Mouse (Mus musculus): ENCODE measurements around the gene Arhgap24. TPM values are rescaled to one million over a fixed set of nuclear protein-coding genes. Genes with fewer than 3 reads are reported as not detected.
A peak's percentile ranks its signal among the peaks of the same experiment; 100 is the strongest.

Gene Arhgap24
- polyA plus RNA-seq, 1 experiment from 2014 or later = 10.6 TPM

GRCm38 (mm10) chr5:102465372-102465771, 15.8 kb upstream of the Arhgap24 start:
- no peak overlapping the region for H3K9ac ChIP-seq
- no peaks in the 10 kb centered on the region for H3K36me3 ChIP-seq (replicated peaks)
- H3K27ac ChIP-seq = no peak overlapping the region
- ATAC-seq (replicated peaks) = no peak
- 94% methylated on average over 2 of the region's 2 CpGs for WGBS
- H3K27me3 ChIP-seq (replicated peaks) = no peaks in the 10 kb centered on the region
- H3K4me2 ChIP-seq = no peak overlapping the region
- no peak overlapping the region for H3K4me3 ChIP-seq
- no peaks in the 10 kb centered on the region for H3K9me3 ChIP-seq
- H3K4me1 ChIP-seq = no peaks in the 10 kb centered on the region

- Histone ChIP-seq H3K27ac (no peak overlapping the region), H3K27me3 (replicated peaks) (no peaks in the 10 kb centered on the region), H3K4me2 (no peak overlapping the region), H3K36me3 (replicated peaks) (no peaks in the 10 kb centered on the region), H3K9me3 (no peaks in the 10 kb centered on the region), H3K9ac (no peak overlapping the region), H3K4me1 (no peaks in the 10 kb centered on the region), H3K4me3 (no peak overlapping the region)
- ATAC-seq (replicated peaks) = no peak
- 93% methylated on average over 3 of the region's 3 CpGs for WGBS
Observed at GRCm38 (mm10) chr5:102468292-102468691, 12.9 kb upstream of the Arhgap24 start.

DNA sequence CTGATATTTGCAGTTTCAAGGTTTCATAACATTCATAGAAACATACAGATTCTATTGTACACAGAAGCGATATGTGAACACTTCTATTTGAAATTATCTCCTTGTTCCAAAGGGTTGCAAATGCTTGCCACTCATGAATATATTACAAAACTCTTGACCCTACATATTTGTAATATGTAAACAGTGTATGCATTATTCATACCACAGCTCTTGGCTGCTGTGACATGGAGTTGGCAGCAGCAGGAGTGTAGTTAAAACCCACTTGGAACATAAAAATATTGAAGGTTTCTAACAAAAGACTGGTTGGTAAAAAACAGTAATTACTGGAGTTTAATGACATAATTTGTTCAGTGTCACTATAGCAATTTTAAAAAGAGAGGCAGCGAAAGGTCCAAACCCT, 10.9 kb upstream of the Arhgap24 start:
- H3K36me3 ChIP-seq (replicated peaks) = no peaks in the 10 kb centered on the region
- H3K4me2 ChIP-seq = no peak overlapping the region
- H3K9me3 ChIP-seq = no peaks in the 10 kb centered on the region
- no peaks in the 10 kb centered on the region for H3K27me3 ChIP-seq (replicated peaks)
- no peak overlapping the region for H3K27ac ChIP-seq
- 88% methylated on average over 2 of the region's 2 CpGs for WGBS
- H3K4me1 ChIP-seq = no peaks in the 10 kb centered on the region
- no peak overlapping the region for H3K9ac ChIP-seq
- ATAC-seq (replicated peaks) = no peak
- H3K4me3 ChIP-seq = no peak overlapping the region

DNA sequence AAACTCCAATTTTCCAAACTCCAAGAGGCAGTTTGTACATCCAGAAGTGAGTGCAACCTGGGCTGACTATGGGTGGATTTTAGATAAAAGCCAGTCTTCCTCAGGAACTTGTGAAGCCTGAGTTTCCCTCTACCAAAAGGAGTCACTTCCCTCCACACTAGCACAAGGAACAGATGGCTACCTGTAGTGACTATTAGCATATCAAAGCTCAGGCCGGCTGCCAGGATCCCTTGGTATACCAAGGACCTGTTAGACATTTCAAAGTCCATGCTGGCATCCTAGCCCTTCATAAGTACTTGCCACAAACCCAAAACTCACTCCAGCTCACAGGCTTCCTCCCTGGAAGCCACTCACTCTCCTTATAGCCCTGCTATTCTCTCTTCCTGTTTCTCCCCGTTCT, 3.1 kb upstream of the Arhgap24 start:
- WGBS = 5% methylated on average over 2 of the region's 2 CpGs
- no peaks in the 10 kb centered on the region for H3K36me3 ChIP-seq (replicated peaks)
- no peak for ATAC-seq (replicated peaks)
- H3K9me3 ChIP-seq = no peaks in the 10 kb centered on the region
- no peaks in the 10 kb centered on the region for H3K27me3 ChIP-seq (replicated peaks)
- H3K27ac ChIP-seq = no peak overlapping the region
- no peak overlapping the region for H3K4me3 ChIP-seq
- peaks cover 21% of the 10 kb centered on the region for H3K4me1 ChIP-seq
- no peak overlapping the region for H3K4me2 ChIP-seq
- H3K9ac ChIP-seq = no peak overlapping the region

DNA sequence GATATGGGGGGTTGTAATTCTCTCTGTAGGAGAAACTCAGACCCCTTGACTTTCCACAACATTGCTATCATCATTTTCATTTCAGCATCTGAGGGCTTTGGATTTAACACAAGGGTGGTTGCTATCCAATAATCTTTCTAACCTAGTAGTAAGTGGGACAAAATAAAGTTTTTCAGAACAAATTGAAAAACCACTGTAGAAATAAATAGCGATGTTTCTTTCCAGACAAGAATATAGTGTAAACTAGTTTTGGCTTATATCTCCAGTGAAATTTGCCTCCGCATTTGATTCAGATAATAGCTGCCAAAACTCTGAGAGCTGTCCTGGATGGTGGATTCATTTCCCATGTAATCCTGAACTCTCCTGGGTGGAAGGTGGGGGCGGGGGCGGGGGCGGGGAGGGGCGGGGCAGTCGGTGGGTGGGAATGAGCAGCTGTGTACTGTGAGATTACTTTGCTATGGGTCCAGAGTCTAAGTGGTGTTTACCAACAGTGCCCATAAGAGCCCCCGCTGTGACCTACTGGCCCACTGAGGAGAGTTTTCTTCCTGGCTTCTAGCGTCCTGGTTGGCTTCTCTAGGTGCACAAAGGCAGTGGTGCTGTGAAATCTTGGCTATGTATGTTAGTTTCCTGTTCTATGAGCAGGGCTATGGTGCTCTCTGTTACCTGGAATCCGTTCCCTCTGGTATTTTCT, 2.2 kb downstream of the Arhgap24 start:
- no peak overlapping the region for H3K4me3 ChIP-seq
- no peaks in the 10 kb centered on the region for H3K36me3 ChIP-seq (replicated peaks)
- no peak overlapping the region for H3K4me2 ChIP-seq
- H3K4me1 ChIP-seq = peaks cover 21% of the 10 kb centered on the region
- no peaks in the 10 kb centered on the region for H3K27me3 ChIP-seq (replicated peaks)
- H3K27ac ChIP-seq = no peak overlapping the region
- WGBS = 45% methylated on average over 10 of the region's 10 CpGs
- H3K9ac ChIP-seq = no peak overlapping the region
- ATAC-seq (replicated peaks) = no peak
- no peaks in the 10 kb centered on the region for H3K9me3 ChIP-seq

DNA sequence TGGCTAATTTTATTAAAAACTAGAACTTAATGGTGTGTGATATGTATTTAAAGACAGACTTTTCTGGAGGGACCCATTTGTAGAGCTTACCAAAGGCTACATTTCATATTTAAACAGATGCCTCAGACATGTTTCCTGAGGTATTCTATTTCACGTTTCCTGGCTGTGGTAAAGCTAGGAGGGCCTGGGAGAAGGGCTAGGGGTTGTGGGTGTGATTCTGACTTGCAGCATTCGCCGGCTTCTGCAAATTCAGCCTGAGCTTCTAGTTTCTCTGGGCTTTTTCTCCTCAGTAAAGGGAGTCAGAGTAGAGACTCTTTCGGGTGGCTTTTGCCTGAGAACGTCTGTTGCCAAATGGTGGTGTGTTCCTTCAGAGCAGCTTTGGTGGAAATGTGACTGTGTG, 10.4 kb downstream of the Arhgap24 start:
- Histone ChIP-seq H3K36me3 (replicated peaks) (no peaks in the 10 kb centered on the region), H3K9ac (no peak overlapping the region), H3K4me3 (no peak overlapping the region), H3K4me1 (peaks cover 5% of the 10 kb centered on the region; the same call in 1 of the 2 replicates), H3K9me3 (no peaks in the 10 kb centered on the region), H3K27me3 (replicated peaks) (no peaks in the 10 kb centered on the region), H3K27ac (no peak overlapping the region), H3K4me2 (no peak overlapping the region)
- no peak for ATAC-seq (replicated peaks)
- WGBS = 89% methylated on average over 5 of the region's 5 CpGs

DNA sequence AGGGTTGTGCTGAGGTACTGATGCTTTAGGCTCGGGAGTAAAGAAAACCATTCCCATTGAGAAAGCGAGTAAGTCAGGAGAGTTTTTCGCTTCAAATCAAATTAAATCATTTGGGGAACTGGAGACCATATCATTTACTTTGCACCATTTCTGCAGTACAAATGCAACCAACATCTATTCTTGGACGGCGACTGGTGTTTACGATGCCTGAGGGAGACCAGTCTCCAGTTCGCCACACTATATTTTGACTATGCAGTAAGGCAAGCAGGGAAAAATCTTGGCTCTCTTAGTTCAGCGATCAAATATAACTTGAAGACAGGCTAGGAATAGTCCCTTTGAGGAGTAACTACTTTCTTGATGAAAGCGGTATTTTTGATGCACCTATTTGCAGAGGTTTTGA, 11.0 kb downstream of the Arhgap24 start:
- Histone ChIP-seq H3K4me3 (no peak overlapping the region), H3K9ac (no peak overlapping the region), H3K9me3 (no peaks in the 10 kb centered on the region), H3K4me2 (no peak overlapping the region), H3K4me1 (peaks cover 9% of the 10 kb centered on the region; the same call in 1 of the 2 replicates), H3K27me3 (replicated peaks) (no peaks in the 10 kb centered on the region), H3K36me3 (replicated peaks) (no peaks in the 10 kb centered on the region), H3K27ac (no peak overlapping the region)
- no peak for ATAC-seq (replicated peaks)
- 85% methylated on average over 9 of the region's 9 CpGs for WGBS

GRCm38 (mm10) chr5:102494827-102495226, 13.6 kb downstream of the Arhgap24 start:
- no peak for ATAC-seq (replicated peaks)
- WGBS = 33% methylated on average over 6 of the region's 6 CpGs
- Histone ChIP-seq H3K9me3 (no peaks in the 10 kb centered on the region), H3K27me3 (replicated peaks) (no peaks in the 10 kb centered on the region), H3K9ac (no peak overlapping the region), H3K4me1 (peaks cover 10% of the 10 kb centered on the region; the same call in 1 of the 2 replicates), H3K27ac (0 out of 2 replicates have a peak overlapping the region, but pooled peaks have one; percentile 34), H3K4me2 (no peak overlapping the region), H3K36me3 (replicated peaks) (no peaks in the 10 kb centered on the region), H3K4me3 (no peak overlapping the region)

- no peaks in the 10 kb centered on the region for H3K9me3 ChIP-seq
- H3K36me3 ChIP-seq (replicated peaks) = no peaks in the 10 kb centered on the region
- H3K4me2 ChIP-seq = no peak overlapping the region
- H3K4me1 ChIP-seq = peaks cover 10% of the 10 kb centered on the region; the same call in 1 of the 2 replicates
- no peak overlapping the region for H3K4me3 ChIP-seq
- no peak for ATAC-seq (replicated peaks)
- no peak overlapping the region for H3K27ac ChIP-seq
- WGBS = 70% methylated on average over 3 of the region's 3 CpGs
- no peak overlapping the region for H3K9ac ChIP-seq
- H3K27me3 ChIP-seq (replicated peaks) = no peaks in the 10 kb centered on the region
Observed at GRCm38 (mm10) chr5:102497205-102497604, 16.0 kb downstream of the Arhgap24 start.

DNA sequence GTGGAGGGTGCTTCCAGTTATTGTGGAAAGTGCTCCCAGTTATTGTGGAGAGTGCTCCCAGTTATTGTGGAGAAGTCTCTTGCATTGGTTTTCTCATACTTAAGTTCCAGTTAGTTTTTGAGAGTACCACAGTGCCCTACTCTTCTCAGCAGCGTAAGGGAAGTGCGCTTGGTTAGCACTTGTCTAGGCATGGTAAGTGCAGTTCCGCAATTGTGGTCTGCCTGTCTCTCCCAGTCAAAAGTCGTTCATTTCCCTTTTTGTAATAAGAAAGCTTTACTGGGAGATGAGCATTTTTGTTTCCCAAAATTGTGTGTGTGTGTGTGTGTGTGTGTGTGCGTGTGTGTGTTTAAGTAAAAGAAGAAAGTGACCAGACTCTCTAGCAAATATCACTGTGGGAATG, 17.6 kb downstream of the Arhgap24 start:
- peaks cover 10% of the 10 kb centered on the region; the same call in 1 of the 2 replicates for H3K4me1 ChIP-seq
- H3K9ac ChIP-seq = no peak overlapping the region
- WGBS = 93% methylated on average over 5 of the region's 5 CpGs
- no peaks in the 10 kb centered on the region for H3K27me3 ChIP-seq (replicated peaks)
- no peak for ATAC-seq (replicated peaks)
- no peak overlapping the region for H3K4me2 ChIP-seq
- H3K27ac ChIP-seq = no peak overlapping the region
- no peaks in the 10 kb centered on the region for H3K9me3 ChIP-seq
- H3K4me3 ChIP-seq = no peak overlapping the region
- no peaks in the 10 kb centered on the region for H3K36me3 ChIP-seq (replicated peaks)

GRCm38 (mm10) chr5:102502333-102502732, 21.1 kb downstream of the Arhgap24 start:
- Histone ChIP-seq H3K9me3 (no peaks in the 10 kb centered on the region), H3K4me2 (no peak overlapping the region), H3K4me3 (no peak overlapping the region), H3K4me1 (no peaks in the 10 kb centered on the region), H3K36me3 (replicated peaks) (no peaks in the 10 kb centered on the region), H3K27me3 (replicated peaks) (no peaks in the 10 kb centered on the region), H3K9ac (no peak overlapping the region), H3K27ac (no peak overlapping the region)
- 88% methylated on average over 2 of the region's 2 CpGs for WGBS
- ATAC-seq (replicated peaks) = no peak

GRCm38 (mm10) chr5:102503066-102503465, 21.9 kb downstream of the Arhgap24 start:
- no peaks in the 10 kb centered on the region for H3K36me3 ChIP-seq (replicated peaks)
- no peak overlapping the region for H3K4me3 ChIP-seq
- H3K4me2 ChIP-seq = no peak overlapping the region
- no peaks in the 10 kb centered on the region for H3K27me3 ChIP-seq (replicated peaks)
- no peak overlapping the region for H3K27ac ChIP-seq
- WGBS = 84% methylated on average over 3 of the region's 3 CpGs
- H3K9me3 ChIP-seq = no peaks in the 10 kb centered on the region
- H3K4me1 ChIP-seq = no peaks in the 10 kb centered on the region
- H3K9ac ChIP-seq = no peak overlapping the region
- ATAC-seq (replicated peaks) = no peak

DNA sequence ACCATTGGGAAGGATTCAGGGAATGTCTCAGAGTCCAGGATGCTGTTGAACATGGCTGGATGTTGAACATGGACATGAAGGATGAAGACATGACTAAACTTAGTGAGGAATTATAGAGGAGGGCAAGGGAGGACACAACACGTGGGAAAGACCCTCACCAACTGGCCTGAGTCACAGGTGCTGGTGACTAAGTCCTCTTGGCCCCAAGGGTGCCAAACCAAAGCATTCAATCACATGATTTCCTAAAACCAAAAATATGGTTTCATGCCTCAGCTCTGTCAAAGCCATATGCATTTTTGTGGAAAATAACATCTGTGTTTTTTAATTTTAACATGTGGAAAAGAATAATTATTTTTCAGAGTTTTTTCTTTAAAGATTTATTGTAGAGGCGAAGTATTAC, 22.7 kb downstream of the Arhgap24 start:
- H3K4me3 ChIP-seq = no peak overlapping the region
- H3K4me2 ChIP-seq = no peak overlapping the region
- WGBS = 85% methylated on average over 2 of the region's 2 CpGs
- no peak overlapping the region for H3K27ac ChIP-seq
- ATAC-seq (replicated peaks) = no peak
- H3K4me1 ChIP-seq = no peaks in the 10 kb centered on the region
- no peak overlapping the region for H3K9ac ChIP-seq
- H3K27me3 ChIP-seq (replicated peaks) = no peaks in the 10 kb centered on the region
- no peaks in the 10 kb centered on the region for H3K36me3 ChIP-seq (replicated peaks)
- H3K9me3 ChIP-seq = no peaks in the 10 kb centered on the region

Measured in midbrain, embryonic 15.5 days (tissue).